12 mouse cellular contexts compared by ENCODE assay signal in genomic region chr11:37153933-37154880, GRCm38 (mm10).
A peak's percentile ranks its signal among the peaks of the same experiment; 100 is the strongest.
DNase-seq lines count a peak whose midpoint lies in the region; ATAC-seq and TF ChIP-seq lines count a peak whose summit lies in the region.
"Had no signal": no experiment of that assay in that cellular context is flagged by ENCODE, and none has a peak within 500 bp of the region (broad histone marks: within the 10 kb centered on the region; RNA-seq: fewer than 3 reads in every experiment).

No protein-coding gene starts in this region.

- H3K9me3 ChIP-seq in forebrain, embryonic 13.5 days (replicated peaks): no peaks in the 10 kb centered on the region
- no peaks in the 10 kb centered on the region for H3K9me3 ChIP-seq in kidney, embryonic 14.5 days (ENCODE audit: control insufficient read depth, low read length)
- H3K9me3 ChIP-seq: embryonic facial prominence, embryonic 15.5 days; liver, embryonic 12.5 days had no signal

- H3K4me2 ChIP-seq in forebrain, embryonic 13.5 days: no peak overlapping the region
- no peak overlapping the region for H3K4me2 ChIP-seq in kidney, embryonic 14.5 days (replicated peaks; ENCODE audit: low read depth, low read length)
- H3K4me2 ChIP-seq: embryonic facial prominence, embryonic 15.5 days; liver, embryonic 12.5 days had no signal

- intact Hi-C loops in left cerebral cortex, adult 2 months (cut with DNase I): no loop called here

- peak overlapping the region; percentile 70 for H3K27ac ChIP-seq in forebrain, embryonic 13.5 days
- 0 out of 2 replicates have a peak overlapping the region, but pooled peaks have one; percentile 53 for H3K27ac ChIP-seq in left cerebral cortex, adult 2 months
- H3K27ac ChIP-seq in thymus, adult 2 months (ENCODE audit: control insufficient read depth, insufficient read depth, low read length): no peak overlapping the region
- H3K27ac ChIP-seq in kidney, embryonic 14.5 days (ENCODE audit: low read depth, low read length): no peak overlapping the region
- H3K27ac ChIP-seq: embryonic facial prominence, embryonic 15.5 days; liver, embryonic 12.5 days had no signal

- no peak overlapping the region for H3K4me3 ChIP-seq in forebrain, embryonic 13.5 days
- H3K4me3 ChIP-seq in left cerebral cortex, adult 2 months: no peak overlapping the region
- H3K4me3 ChIP-seq in thymus, adult 2 months (ENCODE audit: control insufficient read depth, insufficient read depth, low read length): no peak overlapping the region
- H3K4me3 ChIP-seq in kidney, embryonic 14.5 days (ENCODE audit: low read length): no peak overlapping the region
- H3K4me3 ChIP-seq: embryonic facial prominence, embryonic 15.5 days; liver, embryonic 12.5 days had no signal

- no peak overlapping the region for H3K9ac ChIP-seq in forebrain, embryonic 13.5 days
- no peak overlapping the region for H3K9ac ChIP-seq in kidney, embryonic 14.5 days (ENCODE audit: low read depth, low read length)
- H3K9ac ChIP-seq: embryonic facial prominence, embryonic 15.5 days; liver, embryonic 12.5 days had no signal

- peak; percentile 92 for ATAC-seq in forebrain, embryonic 13.5 days
- no peak for ATAC-seq in kidney, embryonic 14.5 days (ENCODE audit: low FRiP score, low TSS enrichment)
- ATAC-seq: liver, embryonic 12.5 days had no signal

- DNase-seq in cerebellum, adult 9-10 months: peak; percentile 2
- DNase-seq in cerebellum, adult 11-12 months: no peak
- DNase-seq in left cerebral cortex, adult 2 months (ENCODE audit: extremely low spot score in 1 of 2, low spot score in 2 of 2): peak in 1 of 2 experiments; percentile 35
- peak; percentile 28 for DNase-seq in retina, postnatal 7 days (ENCODE audit: low read depth, low spot score)
- no peak for DNase-seq in thymus, adult 2 months
- DNase-seq in thymus, postnatal 25 days: no peak
- DNase-seq: adrenal gland, postnatal 14 days; kidney, postnatal 14 days had no signal

- no peak for TF ChIP-seq CTCF in left cerebral cortex, adult 2 months (IDR thresholded peaks at IDR 0.05)
- no peak for TF ChIP-seq CTCF in thymus, adult 2 months (IDR thresholded peaks at IDR 0.05; ENCODE audit: borderline replicate concordance, control insufficient read depth, extremely low read depth, insufficient read depth, low read length, poor library complexity)

- H3K27me3 ChIP-seq in forebrain, embryonic 13.5 days: peaks cover 26% of the 10 kb centered on the region; the same call in 1 of the 2 replicates
- H3K27me3 ChIP-seq in thymus, adult 2 months (ENCODE audit: control insufficient read depth, insufficient read depth, low read length): no peaks in the 10 kb centered on the region
- H3K27me3 ChIP-seq in kidney, embryonic 14.5 days (ENCODE audit: control insufficient read depth, insufficient read depth, low read length): no peaks in the 10 kb centered on the region
- H3K27me3 ChIP-seq: embryonic facial prominence, embryonic 15.5 days; liver, embryonic 12.5 days had no signal

- WGBS in forebrain, embryonic 13.5 days: 13% methylated on average over 13 of the region's 13 CpGs
- 58% methylated on average over 13 of the region's 13 CpGs for WGBS in thymus, adult 2 months
- WGBS in kidney, embryonic 14.5 days: 58% methylated on average over 13 of the region's 13 CpGs

- H3K36me3 ChIP-seq in forebrain, embryonic 13.5 days (ENCODE audit: poor library complexity, severe bottlenecking): no peaks in the 10 kb centered on the region
- no peaks in the 10 kb centered on the region for H3K36me3 ChIP-seq in thymus, adult 2 months (ENCODE audit: control insufficient read depth, insufficient read depth, low read length)
- H3K36me3 ChIP-seq in kidney, embryonic 14.5 days (ENCODE audit: control insufficient read depth, insufficient read depth, low read length): no peaks in the 10 kb centered on the region
- H3K36me3 ChIP-seq: embryonic facial prominence, embryonic 15.5 days; liver, embryonic 12.5 days had no signal

- no peak for TF ChIP-seq POLR2A in thymus, adult 2 months (IDR thresholded peaks at IDR 0.05; ENCODE audit: control insufficient read depth, extremely low read depth, insufficient read depth, low read length, poor library complexity)

- H3K4me1 ChIP-seq in forebrain, embryonic 13.5 days: peaks cover 8% of the 10 kb centered on the region; the same call in 1 of the 2 replicates
- H3K4me1 ChIP-seq in thymus, adult 2 months (replicated peaks; ENCODE audit: control insufficient read depth, insufficient read depth, low read length): no peaks in the 10 kb centered on the region
- H3K4me1 ChIP-seq in kidney, embryonic 14.5 days (ENCODE audit: control insufficient read depth, insufficient read depth, low read length): no peaks in the 10 kb centered on the region
- H3K4me1 ChIP-seq: embryonic facial prominence, embryonic 15.5 days; liver, embryonic 12.5 days had no signal

Comparison
In these comparisons a context has a peak if more than half of its experiments do, and no peak if none do; other contexts are left out.
1. DNase-seq: peak in cerebellum, adult 9-10 months (single experiment) and retina, postnatal 7 days (single experiment); none in cerebellum, adult 11-12 months (single experiment), thymus, adult 2 months (single experiment) and thymus, postnatal 25 days (single experiment).
2. H3K27ac ChIP-seq: peak in forebrain, embryonic 13.5 days (single experiment) and left cerebral cortex, adult 2 months (single experiment); none in thymus, adult 2 months (single experiment) and kidney, embryonic 14.5 days (single experiment).